Mouse (Mus musculus): ENCODE measurements around the gene Prss53.
"Not testable (repeated sequence)": the region's sequence is repeated elsewhere in the genome, so short reads cannot be mapped to it uniquely, and the experiment has no call there.

The Prss53 gene

GRCm38 (mm10) chr7:127875627-127876001, 15.2 kb downstream of the Prss53 start:
- DNase-seq (ENCODE audit: low spot score), result peak; percentile 73

- DNase-seq (ENCODE audit: low spot score), result no peak
Measured at GRCm38 (mm10) chr7:127874812-127875626, 15.8 kb downstream of the Prss53 start.

GRCm38 (mm10) chr7:127870136-127870821, 20.5 kb downstream of the Prss53 start:
- DNase-seq (ENCODE audit: low spot score), result no peak

GRCm38 (mm10) chr7:127869149-127869810, 21.5 kb downstream of the Prss53 start:
- no peak for DNase-seq (ENCODE audit: low spot score)

- no peak for DNase-seq (ENCODE audit: low spot score)
Measured at GRCm38 (mm10) chr7:127867641-127868040, 23.1 kb downstream of the Prss53 start.

- no peak for DNase-seq (ENCODE audit: low spot score)
Measured at GRCm38 (mm10) chr7:127866434-127866833, 24.3 kb downstream of the Prss53 start.

GRCm38 (mm10) chr7:127858258-127858657, 32.5 kb downstream of the Prss53 start:
- no peak for DNase-seq (ENCODE audit: low spot score)

GRCm38 (mm10) chr7:127850906-127851305, 39.9 kb downstream of the Prss53 start:
- no peak for DNase-seq (ENCODE audit: low spot score)

- DNase-seq (ENCODE audit: low spot score), result no peak
Measured at GRCm38 (mm10) chr7:127849973-127850875, 40.5 kb downstream of the Prss53 start.

- DNase-seq (ENCODE audit: low spot score), result peak; percentile 74
Measured at GRCm38 (mm10) chr7:127842001-127842718, 48.6 kb downstream of the Prss53 start.

- peak; percentile 80 for DNase-seq (ENCODE audit: low spot score)
Measured at GRCm38 (mm10) chr7:127841340-127842000, 49.3 kb downstream of the Prss53 start.

- peak; percentile 36 for DNase-seq (ENCODE audit: low spot score)
Measured at GRCm38 (mm10) chr7:127840886-127841285, 49.9 kb downstream of the Prss53 start.

- DNase-seq (ENCODE audit: low spot score), result not testable (repeated sequence)
Measured at GRCm38 (mm10) chr7:127840031-127840430, 50.7 kb downstream of the Prss53 start.

GRCm38 (mm10) chr7:127837878-127838277, 52.9 kb downstream of the Prss53 start:
- DNase-seq (ENCODE audit: low spot score), result not testable (repeated sequence)

GRCm38 (mm10) chr7:127837473-127837872, 53.3 kb downstream of the Prss53 start:
- no peak for DNase-seq (ENCODE audit: low spot score)
